8 mouse cellular contexts compared by ENCODE assay signal in the genomic region with DNA sequence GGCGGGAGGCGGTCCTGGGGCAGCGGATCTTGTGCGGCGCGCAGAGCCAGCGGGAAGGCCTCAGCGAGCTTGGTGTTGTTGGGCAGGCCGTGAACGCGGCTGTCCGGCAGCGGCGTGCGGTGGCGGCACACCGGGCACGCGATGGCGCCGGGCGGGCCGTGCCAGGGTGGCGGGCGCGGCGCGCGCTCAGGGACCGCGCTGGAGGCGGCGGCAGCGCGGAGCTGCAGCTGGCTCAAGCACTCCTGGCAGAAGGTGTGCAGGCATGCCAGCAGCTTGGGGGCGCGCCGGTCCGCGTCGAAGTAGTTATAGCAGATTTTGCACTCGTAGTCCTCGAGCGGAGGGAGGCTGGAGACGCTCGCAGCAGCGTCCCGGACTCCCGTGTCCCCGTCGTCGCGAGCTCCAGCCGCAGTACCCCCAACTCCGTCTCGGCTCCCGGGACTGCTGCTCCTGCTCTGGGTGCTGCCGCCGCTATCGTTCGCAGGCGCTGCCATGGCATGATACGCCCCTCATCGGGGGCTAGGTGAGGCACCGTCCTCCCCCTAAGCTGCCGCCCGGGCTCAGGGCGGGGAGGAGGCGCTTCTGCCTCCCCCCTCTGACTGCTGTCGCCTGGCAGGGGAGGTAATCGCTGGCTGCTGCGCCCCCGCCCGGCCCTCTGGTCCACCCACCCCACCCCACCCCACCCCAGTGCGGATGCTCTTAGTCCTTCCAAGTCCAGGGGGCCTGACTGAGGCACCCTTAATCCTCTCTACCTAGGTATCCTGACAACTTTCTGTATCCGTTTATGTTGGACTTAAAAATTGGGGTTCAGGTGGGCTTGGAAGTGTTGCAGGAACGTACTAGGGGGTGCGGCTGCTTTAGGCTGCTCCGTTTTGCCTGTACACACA. TPM values are rescaled to one million over a fixed set of nuclear protein-coding genes. Genes with fewer than 3 reads are reported as not detected.
A peak's percentile ranks its signal among the peaks of the same experiment; 100 is the strongest.
DNase-seq lines count a peak whose midpoint lies in the region; ATAC-seq and TF ChIP-seq lines count a peak whose summit lies in the region.

No protein-coding gene starts in this region.

- peak; percentile 74 for ATAC-seq in forebrain, embryonic 13.5 days

- under 1% methylated on average over 79 of the region's 79 CpGs for WGBS in kidney, adult 2 months
- under 1% methylated on average over 55 of the region's 79 CpGs for WGBS in forebrain, embryonic 13.5 days

- no peak for DNase-seq in kidney, adult 2 months
- no peak for DNase-seq in kidney, adult 11 months
- peak; percentile 65 for DNase-seq in ZHBTc4 (ENCODE audit: low read depth, low spot score)
- peak; percentile 19 to 47 for DNase-seq in kidney, postnatal 36 days
- DNase-seq in neural tube, embryonic 10.5 days (ENCODE audit: extremely low spot score, low spot score): peak; percentile 75
- DNase-seq in thymus, postnatal 0 days (ENCODE audit: low spot score): no peak
- no peak for DNase-seq in testis, postnatal 10 days (ENCODE audit: low spot score)

- no peak overlapping the region for H3K27ac ChIP-seq in kidney, adult 2 months (ENCODE audit: insufficient read depth, low read depth, low read length)
- no peak overlapping the region for H3K27ac ChIP-seq in forebrain, embryonic 13.5 days

- H3K9ac ChIP-seq in forebrain, embryonic 13.5 days: peak overlapping the region; percentile 59

- peaks cover 4% of the 10 kb centered on the region for H3K27me3 ChIP-seq in kidney, adult 2 months (replicated peaks; ENCODE audit: control insufficient read depth, insufficient read depth, low read length)
- H3K27me3 ChIP-seq in forebrain, embryonic 13.5 days: peaks cover 94% of the 10 kb centered on the region

- H3K4me3 ChIP-seq in kidney, adult 2 months (ENCODE audit: insufficient read depth, low read depth, low read length): peak overlapping the region; percentile 42; the same call in 1 of the 2 replicates
- peak overlapping the region; percentile 51 for H3K4me3 ChIP-seq in forebrain, embryonic 13.5 days

- no peaks in the 10 kb centered on the region for H3K9me3 ChIP-seq in forebrain, embryonic 13.5 days (replicated peaks)

- no peaks in the 10 kb centered on the region for H3K4me1 ChIP-seq in kidney, adult 2 months (ENCODE audit: control insufficient read depth, insufficient read depth, low read length)
- peaks cover 26% of the 10 kb centered on the region for H3K4me1 ChIP-seq in forebrain, embryonic 13.5 days

- TF ChIP-seq CTCF in kidney, adult 2 months (conservative IDR thresholded peaks at IDR 0.05; ENCODE audit: insufficient read depth, insufficient read length, low read depth, low read length): no peak; the same call in 1 of the 2 replicates

- no peak for TF ChIP-seq POLR2A in kidney, adult 2 months (IDR thresholded peaks at IDR 0.05; ENCODE audit: low read depth, low read length)

- no peaks in the 10 kb centered on the region for H3K36me3 ChIP-seq in kidney, adult 2 months (ENCODE audit: control insufficient read depth, insufficient read depth, low read length)
- H3K36me3 ChIP-seq in forebrain, embryonic 13.5 days (ENCODE audit: poor library complexity, severe bottlenecking): no peaks in the 10 kb centered on the region

- peak overlapping the region; percentile 86 for H3K4me2 ChIP-seq in forebrain, embryonic 13.5 days

RNA-seq across cellular contexts. Expression of gene Pax3, which starts 20.5 kb away (rescaled TPM):
- 0.08 TPM in 1 of 2 replicates, not detected in the other for polyA plus RNA-seq in kidney, adult 2 months (2012; rRNA removed)
- polyA plus RNA-seq in forebrain, embryonic 13.5 days (2015; fragmentation: Nextera tagmentation; extraction: Ambion mirVana): 0.53 and 0.65 TPM in 2 replicates
- 0.04 TPM in 1 of 2 replicates, not detected in the other for polyA plus RNA-seq in thymus, postnatal 0 days (2015; fragmentation: Nextera tagmentation; extraction: Ambion mirVana)

Comparison
In these comparisons a context has a peak if more than half of its experiments do, and no peak if none do; other contexts are left out.
1. DNase-seq: peak in ZHBTc4 (single experiment), kidney, postnatal 36 days (2 of 2) and neural tube, embryonic 10.5 days (single experiment); none in kidney, adult 2 months (single experiment), kidney, adult 11 months (single experiment), thymus, postnatal 0 days (single experiment) and testis, postnatal 10 days (single experiment).